Mouse (Mus musculus) liver, postnatal 0 days (tissue): ENCODE results near the gene Ppp1r3f.

ENCODE experiments used
- CTCF ChIP-seq: sonication (generic); IDR thresholded peaks from 2 replicates; pipeline ENCODE4 v1.5.1; 2016; ENCODE audit warnings: antibody characterized with exemption, low read depth
- EP300 ChIP-seq: IDR thresholded peaks from 2 replicates; pipeline ENCODE4 v1.6.1; 2016; ENCODE audit warnings: antibody characterized with exemption, low read depth, mild to moderate bottlenecking

DNA sequence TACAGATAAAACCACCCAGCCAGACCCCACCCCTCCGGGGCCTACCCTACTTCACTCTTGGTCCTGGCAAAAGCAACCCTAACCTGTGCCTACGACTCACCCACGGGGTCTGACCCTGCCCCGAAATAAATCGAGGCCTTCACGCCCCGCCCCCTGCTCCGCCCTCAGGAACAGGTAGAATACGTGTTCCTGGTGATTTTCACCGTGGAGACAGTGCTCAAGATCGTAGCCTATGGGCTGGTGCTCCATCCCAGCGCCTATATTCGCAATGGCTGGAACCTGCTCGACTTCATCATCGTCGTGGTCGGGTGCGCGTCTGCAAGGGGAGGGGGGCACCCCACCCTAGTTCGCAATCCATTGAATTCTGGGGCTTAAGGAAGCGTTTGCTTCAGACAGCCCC, 36.0 kb upstream of the Ppp1r3f start:
- TF ChIP-seq CTCF (no peak), EP300 (no peak)
